Mouse (Mus musculus): ENCODE data around the gene Fbxo40. TPM values are rescaled to one million over a fixed set of nuclear protein-coding genes. Genes with fewer than 3 reads are reported as not detected.

Gene Fbxo40
- total RNA-seq, 2 experiments from 2014 or later: 0.20 TPM; not detected in 1

GRCm38 (mm10) chr16:36927495-36928105 lies 62.7 kb downstream of the Fbxo40 start:
- intact Hi-C loops (cut with DNase I): loop anchor here (2.0 kb wide), 1 partner anchor 83 kb away; the partner anchor contains the start of gene Polq
- DNase-seq (ENCODE audit: extremely low spot score in 1 of 2, low spot score in 2 of 2): no peak

DNA sequence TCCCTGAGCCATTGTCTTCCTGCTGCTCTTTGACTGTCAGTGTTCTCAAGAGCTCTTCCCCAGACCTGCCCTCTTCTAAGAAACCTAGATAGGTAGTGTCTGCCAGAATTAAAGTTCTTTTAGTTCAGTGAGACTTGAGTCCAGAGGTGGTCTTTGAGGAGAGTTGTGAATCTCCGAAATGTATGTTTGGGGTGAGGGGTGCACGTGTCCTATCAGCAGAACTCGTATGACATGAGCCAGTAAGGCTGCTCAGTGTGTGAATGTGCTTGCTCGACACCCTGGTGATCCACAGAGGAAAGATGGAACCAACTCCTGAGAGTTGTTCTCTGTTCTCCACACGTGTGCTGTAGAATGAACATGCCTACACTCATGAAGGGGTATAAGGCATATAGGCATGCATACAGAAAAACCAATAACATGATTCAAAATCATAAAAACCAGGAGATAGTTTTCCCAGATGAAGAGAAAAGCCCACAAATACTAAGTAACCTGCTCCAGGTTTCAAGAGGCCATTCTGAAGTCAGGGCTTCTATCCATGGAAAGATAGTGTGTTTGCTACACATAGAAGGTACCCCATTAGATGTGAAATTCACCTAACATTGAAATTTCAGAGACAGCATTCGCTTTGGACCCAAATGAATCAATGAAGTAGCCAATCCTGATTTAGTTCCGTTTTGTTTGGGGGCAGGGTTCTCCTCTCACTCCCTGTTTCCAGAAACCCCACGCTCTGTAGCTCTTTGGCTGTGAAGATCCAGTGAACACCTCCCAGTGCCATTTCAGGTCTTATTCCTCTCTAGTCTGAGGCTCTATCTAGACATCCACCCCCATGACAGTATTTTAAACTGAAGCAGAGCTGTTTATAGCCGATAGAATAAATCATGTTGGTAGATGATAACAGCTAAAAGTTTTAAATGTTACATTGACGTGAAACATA lies 63.5 kb downstream of the Fbxo40 start:
- intact Hi-C loops (cut with DNase I): loop anchor here (2.0 kb wide), 1 partner anchor 84 kb away; the partner anchor contains the start of gene Polq
- no peak for DNase-seq (ENCODE audit: extremely low spot score in 1 of 2, low spot score in 2 of 2)

- intact Hi-C loops (cut with DNase I): loop anchor here (2.0 kb wide), 1 partner anchor 85 kb away; the partner anchor contains the start of gene Polq
- DNase-seq (ENCODE audit: extremely low spot score in 1 of 2, low spot score in 2 of 2): no peak
These were observed 64.5 kb downstream of the Fbxo40 start for GRCm38 (mm10) chr16:36925797-36926196.

- no peak for DNase-seq (ENCODE audit: extremely low spot score in 1 of 2, low spot score in 2 of 2)
- intact Hi-C loops (cut with DNase I): no loop called here
These were observed 64.9 kb downstream of the Fbxo40 start for GRCm38 (mm10) chr16:36925351-36925750.

- DNase-seq (ENCODE audit: extremely low spot score in 1 of 2, low spot score in 2 of 2): no peak
- intact Hi-C loops (cut with DNase I): no loop called here
These were observed 66.0 kb downstream of the Fbxo40 start for GRCm38 (mm10) chr16:36924312-36924711.

GRCm38 (mm10) chr16:36921980-36922379 lies 68.3 kb downstream of the Fbxo40 start:
- intact Hi-C loops (cut with DNase I): no loop called here
- no peak for DNase-seq (ENCODE audit: extremely low spot score in 1 of 2, low spot score in 2 of 2)

GRCm38 (mm10) chr16:36921067-36921613 lies 69.1 kb downstream of the Fbxo40 start:
- intact Hi-C loops (cut with DNase I): no loop called here
- no peak for DNase-seq (ENCODE audit: extremely low spot score in 1 of 2, low spot score in 2 of 2)

GRCm38 (mm10) chr16:36920410-36920809 lies 69.9 kb downstream of the Fbxo40 start:
- intact Hi-C loops (cut with DNase I): no loop called here
- DNase-seq (ENCODE audit: extremely low spot score in 1 of 2, low spot score in 2 of 2): no peak

GRCm38 (mm10) chr16:36918505-36918904 lies 71.8 kb downstream of the Fbxo40 start:
- intact Hi-C loops (cut with DNase I): no loop called here
- no peak for DNase-seq (ENCODE audit: extremely low spot score in 1 of 2, low spot score in 2 of 2)

DNA sequence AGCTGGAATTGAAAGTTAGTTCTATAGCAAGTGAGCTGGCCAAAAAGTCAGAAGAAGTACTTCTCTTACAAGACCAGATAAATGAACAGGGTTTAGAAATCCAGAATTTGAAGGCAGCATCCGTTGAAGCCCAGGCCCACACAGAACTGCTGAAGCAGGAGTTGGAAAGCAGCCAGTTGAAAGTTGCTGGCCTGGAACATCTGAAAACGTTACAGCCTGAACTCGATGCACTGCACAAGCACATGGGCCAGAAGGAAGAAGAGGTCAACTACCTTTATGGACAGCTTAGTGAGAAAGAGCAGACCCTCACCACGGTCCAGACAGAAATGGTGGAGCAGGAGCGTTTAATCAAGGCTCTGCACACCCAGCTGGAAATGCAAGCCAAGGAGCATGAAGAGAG lies 76.1 kb downstream of the Fbxo40 start:
- intact Hi-C loops (cut with DNase I): no loop called here
- no peak for DNase-seq (ENCODE audit: extremely low spot score in 1 of 2, low spot score in 2 of 2)

Other genes with a start within 250 kb of the Fbxo40 start
- gene Slc15a2, start 205.5 kb downstream of the Fbxo40 start, total RNA-seq (2021): 10 to 100 TPM; 35.1 to 35.7 TPM
- gene Iqcb1, start 162.1 kb downstream of the Fbxo40 start, total RNA-seq (2021): 10 to 100 TPM; 35.4 to 40.0 TPM
- gene Eaf2, start 115.5 kb downstream of the Fbxo40 start, total RNA-seq (2021): 1 to 10 TPM; 1.1 TPM
- 10 to 100 TPM; 50.3 to 60.5 TPM for gene Golgb1, start 115.3 kb downstream of the Fbxo40 start, total RNA-seq (2021)
- gene Hcls1, start 55.5 kb downstream of the Fbxo40 start, total RNA-seq (2021): 1 to 10 TPM; 4.0 to 4.4 TPM
- gene Polq, start 21.3 kb upstream of the Fbxo40 start, total RNA-seq (2021): 1 to 10 TPM; 2.4 to 3.2 TPM

Measured in left cerebral cortex, postnatal 10 days (tissue).